Mouse (Mus musculus) midbrain, embryonic 14.5 days (tissue): ENCODE measurements around the gene Gm8127. TPM values are rescaled to one million over a fixed set of nuclear protein-coding genes. Genes with fewer than 3 reads are reported as not detected.
"Not testable (repeated sequence)": the region's sequence is repeated elsewhere in the genome, so short reads cannot be mapped to it uniquely, and the experiment has no call there.

Experiments
- ATAC-seq: fragments of 200-750 bp; cut with Nextera tagmentation; 2 replicates; pipeline ENCODE4 v1.8.0; 2017; ENCODE audit warnings: moderate number of reproducible peaks, moderate library complexity; ENCODE audit not compliant: low FRiP score, low TSS enrichment
- DNase-seq: peaks from one replicate; pipeline ENCODE4 v3.0.0-alpha.2; 2015
- H3K27ac ChIP-seq: fragments of 300-500 bp; sonication (generic); replicated peaks from 2 replicates; pipeline ENCODE4 v1.5.1; 2014; ENCODE audit warnings: mild to moderate bottlenecking, low read depth, low read length, moderate library complexity
- H3K27me3 ChIP-seq: fragments of 300-500 bp; sonication (generic); 2 replicates; pipeline ENCODE4 v1.6.1; 2014; ENCODE audit warnings: low read length, control low read depth, mixed read lengths; ENCODE audit not compliant: control insufficient read depth, insufficient read depth
- H3K36me3 ChIP-seq: fragments of 300-500 bp; sonication (generic); 2 replicates; pipeline ENCODE4 v1.6.1; 2014; ENCODE audit warnings: low read length, control low read depth; ENCODE audit not compliant: control insufficient read depth, insufficient read depth
- H3K4me1 ChIP-seq: fragments of 300-500 bp; sonication (generic); 2 replicates; pipeline ENCODE4 v1.6.1; 2014; ENCODE audit warnings: mild to moderate bottlenecking, antibody characterized with exemption, low read length, control low read depth; ENCODE audit not compliant: control insufficient read depth, insufficient read depth
- H3K4me2 ChIP-seq: fragments of 300-500 bp; sonication (generic); 2 replicates; pipeline ENCODE4 v1.6.1; 2014; ENCODE audit warnings: mild to moderate bottlenecking, low read length, moderate library complexity
- H3K4me3 ChIP-seq: fragments of 300-500 bp; sonication (generic); replicated peaks from 2 replicates; pipeline ENCODE4 v1.5.1; 2014; ENCODE audit warnings: low read depth, low read length
- H3K9ac ChIP-seq: fragments of 300-500 bp; sonication (generic); replicated peaks from 2 replicates; pipeline ENCODE4 v1.6.1; 2014; ENCODE audit warnings: mild to moderate bottlenecking, low read length, moderate library complexity
- H3K9me3 ChIP-seq: fragments of 300-500 bp; sonication (generic); 2 replicates; pipeline ENCODE4 v1.6.1; 2016; ENCODE audit warnings: low read length, control low read depth, mixed read lengths; ENCODE audit not compliant: control insufficient read depth
- WGBS: fragments of 180-500 bp; shearing (Covaris S2); extraction: QIAGEN DNeasy Blood & Tissue Kit; methylation state at CpG from one replicate; pipeline ENCODE4 v1.1.7; 2014; 5-methylcytosine and 5-hydroxymethylcytosine counted together
- polyA plus RNA-seq: library from polyadenylated mRNA; unstranded; fragments of >200 nt; fragmentation: Nextera tagmentation; extraction: Ambion mirVana; gene quantifications from 2 replicates; pipeline ENCODE4 v1.2.1, GENCODE M21; 2014

Gene Gm8127
- polyA plus RNA-seq, 1 experiment from 2014 or later: not detected

DNA sequence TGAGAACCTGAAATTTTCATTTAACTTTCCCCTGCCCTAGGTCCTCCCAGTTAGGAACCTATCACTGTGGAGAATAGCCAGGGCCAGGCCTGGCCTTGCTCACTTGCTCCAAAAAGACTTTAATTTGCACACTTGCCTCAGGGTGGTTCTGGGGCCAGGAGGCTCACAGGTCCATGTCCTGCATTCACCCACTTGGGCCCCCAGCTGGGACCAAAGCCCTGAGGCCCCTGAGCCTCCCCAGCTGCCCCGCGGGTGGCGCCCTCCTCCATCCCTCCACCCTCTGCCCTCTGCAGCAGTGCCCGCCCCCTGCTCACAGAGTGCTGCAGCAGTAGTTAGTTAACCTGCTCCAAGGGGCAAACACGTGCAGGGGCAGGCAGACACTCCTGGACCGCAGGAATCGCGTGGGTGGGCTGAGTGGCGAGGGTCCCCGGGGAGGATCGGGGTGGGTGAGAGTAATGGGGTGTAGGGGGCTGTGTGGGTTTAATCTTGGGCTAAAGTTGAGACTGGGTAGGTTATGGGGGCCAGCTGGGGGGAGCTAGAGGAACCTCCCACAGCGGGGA is 43.9 kb downstream of the Gm8127 start:
- not testable (repeated sequence) for H3K36me3 ChIP-seq, H3K4me3 ChIP-seq, ATAC-seq, DNase-seq, H3K9me3 ChIP-seq, H3K9ac ChIP-seq, H3K4me2 ChIP-seq, H3K27ac ChIP-seq, H3K27me3 ChIP-seq, H3K4me1 ChIP-seq
- WGBS: 23% methylated on average over 10 of the region's 12 CpGs

Other genes with a start within 250 kb of the Gm8127 start
- not detected in 2 replicates for gene Gm8094, start 217.2 kb downstream of the Gm8127 start, polyA plus RNA-seq
- gene Gm8104, start 193.2 kb downstream of the Gm8127 start, polyA plus RNA-seq: not detected in 2 replicates
- gene Gm7233, start 114.0 kb downstream of the Gm8127 start, polyA plus RNA-seq: not detected in 2 replicates
- not detected in 2 replicates for gene Gm8122, start 58.5 kb downstream of the Gm8127 start, polyA plus RNA-seq
- not detected in 2 replicates for gene Gm8126, start 35.2 kb downstream of the Gm8127 start, polyA plus RNA-seq
- not detected in 2 replicates for gene Gm9732, start 18.8 kb downstream of the Gm8127 start, polyA plus RNA-seq
- not detected in 2 replicates for gene 1700001F09Rik, start 54.0 kb upstream of the Gm8127 start, polyA plus RNA-seq
- gene Gm8138, start 122.5 kb upstream of the Gm8127 start, polyA plus RNA-seq: not detected in 2 replicates
- gene Gm5799, start 249.7 kb upstream of the Gm8127 start, polyA plus RNA-seq: 0.16 TPM in 1 of 2 replicates, not detected in the other